Mouse (Mus musculus) liver, adult (tissue): ENCODE results near the gene Gm49405.
A peak's percentile ranks its signal among the peaks of the same experiment; 100 is the strongest.

Experiments
- GATA4 ChIP-seq: IDR thresholded peaks from 2 replicates; pipeline ENCODE4 v1.6.1; 2014; ENCODE audit warnings: mild to moderate bottlenecking, low read length; ENCODE audit not compliant: insufficient replicate concordance

The Gm49405 gene

DNA sequence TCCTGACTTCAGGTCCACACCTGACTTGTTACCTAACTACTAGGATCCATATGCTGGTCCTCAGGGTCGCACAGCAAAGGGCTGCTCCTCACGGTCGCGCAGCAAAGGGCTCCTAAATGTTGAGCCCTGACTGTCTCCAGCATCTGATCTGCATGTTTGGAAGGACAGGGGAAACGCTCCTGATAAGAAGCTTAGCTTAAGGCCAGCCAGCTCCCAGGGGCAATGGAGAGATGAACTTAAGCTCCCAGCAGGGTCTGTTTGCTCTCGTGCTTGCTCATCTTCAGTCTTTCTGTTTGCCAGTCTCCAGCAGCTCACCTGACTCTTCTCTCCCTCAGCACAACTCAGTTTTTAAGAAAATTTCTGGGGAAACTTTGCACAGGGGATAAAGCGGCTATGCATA lies 32.2 kb downstream of the Gm49405 start:
- TF ChIP-seq GATA4: no peak

DNA sequence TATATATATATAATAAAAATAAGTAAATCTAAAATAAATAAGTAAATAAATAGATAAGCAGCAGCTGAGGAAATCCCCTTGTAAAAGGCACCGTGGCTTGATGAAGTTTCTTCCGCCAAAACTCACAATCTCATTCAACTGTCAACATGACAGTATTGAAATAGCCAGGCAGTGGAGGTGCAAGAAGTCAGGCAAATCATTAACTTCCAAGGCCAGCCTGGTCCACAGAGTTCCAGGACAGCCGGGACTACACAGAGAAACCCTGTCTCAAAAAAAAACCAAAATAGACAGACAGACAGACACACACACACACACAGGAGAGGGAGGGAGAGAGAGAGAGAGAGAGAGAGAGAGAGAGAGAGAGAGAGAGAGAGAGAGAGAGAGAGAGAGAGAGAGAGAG lies 32.9 kb downstream of the Gm49405 start:
- no peak for TF ChIP-seq GATA4

DNA sequence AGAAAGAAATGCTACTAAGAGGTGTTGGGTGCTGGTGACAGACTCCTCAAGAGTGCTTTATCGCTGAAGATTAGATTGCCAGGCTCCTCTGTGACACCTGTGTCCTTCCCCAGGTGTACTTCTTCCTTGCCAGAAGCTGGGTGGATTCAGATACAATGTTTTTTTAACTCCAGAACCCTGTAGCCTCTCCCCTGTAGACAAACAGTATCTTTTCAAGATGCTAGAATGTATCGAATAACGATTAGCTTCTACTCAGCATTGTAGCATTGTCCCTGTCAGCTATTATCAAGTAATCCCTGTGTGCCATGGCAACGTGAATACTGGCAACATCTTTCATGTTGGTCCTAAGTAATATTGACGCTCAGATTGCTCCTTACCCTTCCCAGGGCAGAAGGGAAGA lies 33.3 kb downstream of the Gm49405 start:
- no peak for TF ChIP-seq GATA4

DNA sequence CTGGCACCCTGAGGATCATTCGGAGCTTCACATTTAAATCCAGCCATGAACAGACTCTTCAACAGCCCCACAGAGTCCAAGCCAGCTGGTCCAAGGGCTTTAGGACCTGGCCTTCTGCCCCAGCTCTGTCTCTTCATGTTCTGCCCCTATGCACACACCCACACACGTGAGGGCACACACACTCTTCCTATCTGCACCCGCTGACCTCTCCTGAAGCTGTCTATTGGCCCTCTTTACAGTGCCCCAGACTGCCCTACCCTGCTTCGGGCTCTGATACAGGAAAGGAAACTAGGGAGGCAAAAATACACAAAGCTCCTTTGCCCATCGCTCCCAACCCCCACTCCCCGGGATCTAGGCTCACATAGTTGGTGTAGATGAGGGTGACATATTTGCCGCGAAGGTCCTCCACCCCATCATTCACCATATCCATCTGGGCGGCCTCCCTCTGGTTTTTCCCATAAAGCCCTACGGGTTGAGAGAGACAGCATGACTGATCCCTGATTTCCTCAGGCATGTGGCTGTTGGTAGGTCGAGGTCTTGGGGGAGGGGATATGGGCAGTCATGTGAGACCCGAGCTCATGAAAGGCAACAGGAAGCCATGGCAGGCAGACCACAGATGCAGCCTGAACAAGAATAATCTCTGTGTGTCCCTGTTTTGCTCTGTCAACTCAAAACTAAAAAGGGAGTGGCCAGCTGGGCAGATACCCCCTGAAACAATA lies 36.1 kb downstream of the Gm49405 start:
- no peak for TF ChIP-seq GATA4

DNA sequence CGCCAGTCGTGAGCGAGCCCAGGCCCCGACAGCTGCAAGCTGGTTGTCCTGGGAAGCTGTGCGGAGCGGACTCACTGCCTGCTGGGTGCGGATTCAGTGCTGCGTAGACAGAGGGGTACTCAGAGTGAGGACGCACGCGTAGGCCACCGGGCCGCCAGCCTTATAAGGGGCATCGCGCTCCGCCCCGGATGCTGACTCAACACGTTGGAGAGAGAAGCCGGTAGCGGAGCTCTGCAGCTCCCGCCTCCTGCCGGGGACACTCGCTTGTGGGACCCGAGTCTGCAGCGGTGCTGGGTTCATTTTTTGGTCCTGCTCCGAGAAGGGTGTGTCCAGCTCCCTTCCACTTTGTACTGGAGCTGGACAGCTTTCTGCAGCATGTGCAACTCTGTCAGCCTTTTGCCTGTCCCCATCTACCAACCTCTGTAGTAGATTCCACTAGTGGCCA lies 37.4 kb downstream of the Gm49405 start, which contains the start of gene Gstp1:
Gene Gstp1, minus strand, starts transcription at position 198 of the 445 bp plus-strand sequence.
- TF ChIP-seq GATA4: peak; percentile 7; the same call in 1 of the 2 replicates

DNA sequence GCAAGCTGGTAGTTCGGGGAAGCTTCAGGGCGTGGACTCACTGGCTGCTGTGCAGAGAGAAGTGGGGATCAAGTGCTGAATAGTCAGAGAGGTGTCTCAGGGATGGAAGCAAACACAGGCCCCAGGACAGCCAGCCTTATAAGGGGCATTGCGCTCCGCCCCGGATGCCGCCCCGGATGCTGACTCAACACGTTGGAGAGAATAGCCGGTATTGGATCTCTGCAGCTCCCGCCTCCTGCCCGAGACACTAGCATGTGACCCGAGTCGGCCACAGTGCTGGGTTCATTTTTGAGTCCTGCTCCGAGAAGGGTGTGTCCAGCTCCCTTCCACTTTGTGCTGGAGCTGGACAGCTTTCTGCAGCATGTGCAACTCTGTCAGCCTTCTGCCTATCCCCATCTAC lies 41.7 kb downstream of the Gm49405 start:
- no peak for TF ChIP-seq GATA4

DNA sequence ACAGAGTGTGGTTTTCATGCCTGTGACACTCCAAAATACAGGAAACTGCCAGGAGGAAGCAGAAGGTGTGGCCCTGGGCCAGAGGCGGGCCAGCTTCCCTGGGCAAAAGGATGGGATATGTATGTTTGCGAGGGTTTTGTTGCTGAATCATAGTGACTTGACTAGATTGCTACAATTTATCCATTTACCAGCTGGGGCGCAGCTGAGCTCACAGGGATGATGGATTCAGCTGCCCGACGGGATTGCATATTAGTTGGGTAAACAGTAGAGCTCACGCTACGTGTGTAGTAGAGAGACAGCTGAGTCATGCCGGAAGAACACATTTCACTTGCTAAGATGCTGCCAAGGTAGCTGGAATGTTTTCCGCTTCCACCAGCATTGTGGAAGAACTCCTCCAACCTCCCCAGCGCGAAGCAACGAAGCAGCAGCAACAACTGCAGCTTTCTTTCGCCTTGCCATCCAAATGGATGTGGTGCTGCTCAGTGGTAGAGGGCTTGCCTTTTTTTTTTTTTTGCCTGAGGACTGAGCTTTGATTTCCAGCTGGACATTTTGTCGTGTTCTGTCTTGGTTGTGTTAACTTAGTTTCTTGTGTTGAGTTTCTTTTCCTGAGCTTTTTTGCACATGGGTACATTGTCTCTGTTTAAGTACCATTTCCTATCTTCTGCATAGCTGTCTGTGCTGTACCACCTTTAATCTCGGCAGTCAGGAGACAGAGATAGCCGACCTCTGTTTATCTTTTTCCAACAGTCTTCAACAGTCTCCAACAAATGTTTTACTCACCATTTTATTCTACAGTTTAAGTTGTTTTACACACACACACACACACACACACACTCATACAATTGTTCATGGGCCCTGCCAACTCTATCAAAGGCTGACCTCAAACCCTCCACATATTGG lies 45.8 kb downstream of the Gm49405 start, which contains the start of gene Gstp2:
Gene Gstp2, minus strand, starts transcription at position 58 of the 900 bp plus-strand sequence.
- no peak for TF ChIP-seq GATA4

DNA sequence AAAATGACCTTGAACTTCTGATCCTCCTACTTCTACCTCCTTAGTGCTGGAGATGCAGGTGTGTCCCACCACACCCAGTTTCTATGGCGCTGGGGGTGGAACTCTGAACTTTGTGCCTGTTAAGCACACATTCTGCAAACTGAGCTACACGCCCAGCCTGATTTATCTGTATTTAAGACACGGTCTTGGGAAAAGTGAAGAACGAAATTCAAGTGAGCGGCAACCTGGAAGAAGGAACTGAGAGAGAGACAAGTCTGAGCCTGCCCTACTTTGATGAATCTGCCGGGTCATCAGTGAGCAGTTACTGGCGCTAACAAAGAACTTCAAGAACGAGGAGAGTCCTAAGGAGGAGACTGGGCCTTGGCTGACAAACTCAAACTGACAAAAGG lies 46.4 kb downstream of the Gm49405 start:
- TF ChIP-seq GATA4: no peak

DNA sequence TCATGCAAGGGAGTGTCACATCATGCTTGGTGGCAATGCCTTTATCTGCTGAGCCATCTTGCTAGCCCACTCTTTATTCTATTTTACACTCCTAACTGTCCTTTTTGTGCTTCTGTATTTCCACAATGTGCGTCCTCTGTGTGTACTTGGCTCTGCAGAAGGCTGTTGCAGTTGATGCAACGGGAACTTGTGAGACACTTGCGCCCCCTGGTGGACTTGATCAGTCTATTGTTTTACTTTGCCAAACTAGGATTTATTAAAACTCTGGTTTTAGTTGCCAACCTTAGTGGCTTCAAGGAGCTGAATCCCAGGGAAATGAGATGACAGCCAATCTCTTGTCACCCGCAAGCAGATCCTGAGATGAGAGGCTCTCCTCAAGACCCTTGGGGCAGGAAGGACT lies 47.4 kb downstream of the Gm49405 start:
- TF ChIP-seq GATA4: no peak

DNA sequence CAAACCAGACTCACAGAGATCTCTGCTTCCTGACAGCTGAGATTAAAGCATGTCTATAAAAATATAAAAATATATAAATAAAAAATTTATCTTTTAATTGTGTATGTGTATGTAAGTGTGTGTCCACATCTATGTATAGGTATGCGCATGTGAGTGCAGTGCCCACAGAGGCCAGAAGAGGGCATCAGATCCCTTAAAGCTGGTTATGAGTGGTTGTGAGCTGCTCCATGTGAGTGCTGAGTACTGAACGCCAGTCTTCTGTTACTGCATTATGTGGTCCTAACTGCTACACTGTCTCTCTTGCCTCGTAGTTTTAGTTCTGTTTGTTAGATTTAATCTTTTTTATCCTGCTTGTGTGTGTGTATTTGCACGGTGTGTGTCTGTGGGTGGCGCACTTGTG lies 50.6 kb downstream of the Gm49405 start:
- TF ChIP-seq GATA4: no peak

DNA sequence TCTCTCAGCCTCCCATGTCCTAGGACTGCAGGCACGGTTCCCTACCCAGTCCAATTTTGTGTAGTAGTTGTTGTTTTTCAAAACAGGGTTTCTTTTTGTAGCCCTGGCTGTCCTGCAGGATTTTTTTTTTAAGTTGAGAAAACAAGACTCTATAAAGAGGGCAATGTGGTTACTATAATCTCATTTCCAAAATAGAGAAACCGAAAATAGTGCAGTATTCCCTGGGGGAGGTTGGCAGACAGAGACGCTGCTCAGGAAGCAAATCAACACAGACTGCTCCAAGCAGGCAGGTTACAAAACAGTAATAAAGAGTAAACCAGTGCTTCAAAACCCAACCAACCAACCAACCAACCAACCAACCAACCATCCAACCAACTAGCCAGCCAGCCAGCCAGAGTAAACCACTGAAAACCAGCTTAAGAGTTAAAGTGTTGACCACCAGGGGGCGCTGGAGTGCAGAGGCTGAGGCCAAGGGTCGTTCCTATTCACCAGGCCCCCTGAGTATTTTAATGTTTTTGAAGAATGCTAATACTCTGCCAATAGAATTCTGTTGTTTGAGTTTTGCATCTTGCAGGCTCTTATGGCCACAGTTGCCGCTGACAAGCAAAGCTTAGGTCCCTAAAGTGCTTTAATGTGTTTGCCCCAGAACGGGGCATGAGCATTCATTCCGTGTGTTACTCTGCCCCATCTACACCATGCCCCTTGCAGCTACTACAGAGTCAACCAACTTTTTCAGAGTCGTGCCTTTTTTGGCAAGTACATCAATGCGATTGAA lies 51.5 kb downstream of the Gm49405 start:
- TF ChIP-seq GATA4: no peak

DNA sequence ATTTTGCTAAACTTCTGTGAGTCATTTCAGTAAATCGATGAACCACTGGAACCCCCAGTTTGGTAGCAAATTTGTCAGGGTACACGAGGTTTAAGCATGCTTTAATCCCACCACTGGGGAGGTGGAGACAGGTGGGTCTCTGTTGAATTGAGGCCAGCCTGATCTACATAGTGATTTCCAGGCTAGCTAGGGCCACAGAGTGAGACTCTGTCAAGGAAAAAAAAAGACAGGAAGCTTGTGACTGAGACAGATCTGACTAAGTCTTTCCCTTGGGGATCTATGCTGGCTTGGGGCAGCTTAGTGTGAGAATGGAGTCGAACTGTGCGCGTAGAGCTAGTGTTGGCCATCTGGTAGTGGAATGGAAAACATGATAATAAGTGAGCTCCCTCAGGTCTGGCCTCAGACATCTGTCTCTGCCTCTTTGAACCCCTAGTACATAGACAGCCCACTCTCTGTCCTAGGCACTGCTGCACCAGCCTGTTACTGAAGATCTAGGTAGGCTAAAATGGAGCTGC lies 52.1 kb downstream of the Gm49405 start:
- no peak for TF ChIP-seq GATA4

DNA sequence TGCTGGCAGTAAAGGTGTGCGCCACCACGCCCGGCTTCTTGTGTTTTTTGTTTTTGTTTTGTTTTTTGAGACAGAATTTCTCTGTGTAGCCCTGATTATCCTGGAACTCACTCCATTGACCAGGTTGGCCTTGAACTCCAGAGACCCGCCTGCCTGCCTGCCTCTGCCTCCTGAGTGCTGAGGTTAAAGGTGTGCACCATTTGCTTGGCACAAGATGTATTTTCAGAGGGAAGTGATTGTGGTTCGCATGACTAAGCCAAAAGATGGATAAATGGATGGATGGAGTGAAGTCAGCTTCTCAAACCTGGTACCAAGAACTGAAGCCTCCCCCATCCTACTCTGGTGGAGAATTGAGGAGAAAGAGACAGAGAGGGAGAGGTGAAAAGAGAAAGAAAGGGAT lies 54.2 kb downstream of the Gm49405 start:
- TF ChIP-seq GATA4: no peak
